Mouse (Mus musculus) lung, postnatal 14 days (tissue): Measurements from ENCODE around the gene Cdh1.
"Not testable (repeated sequence)": the region's sequence is repeated elsewhere in the genome, so short reads cannot be mapped to it uniquely, and the experiment has no call there.

ENCODE experiments used
- DNase-seq: peaks from one replicate; pipeline ENCODE4 v3.0.0; 2021

Gene Cdh1

DNA sequence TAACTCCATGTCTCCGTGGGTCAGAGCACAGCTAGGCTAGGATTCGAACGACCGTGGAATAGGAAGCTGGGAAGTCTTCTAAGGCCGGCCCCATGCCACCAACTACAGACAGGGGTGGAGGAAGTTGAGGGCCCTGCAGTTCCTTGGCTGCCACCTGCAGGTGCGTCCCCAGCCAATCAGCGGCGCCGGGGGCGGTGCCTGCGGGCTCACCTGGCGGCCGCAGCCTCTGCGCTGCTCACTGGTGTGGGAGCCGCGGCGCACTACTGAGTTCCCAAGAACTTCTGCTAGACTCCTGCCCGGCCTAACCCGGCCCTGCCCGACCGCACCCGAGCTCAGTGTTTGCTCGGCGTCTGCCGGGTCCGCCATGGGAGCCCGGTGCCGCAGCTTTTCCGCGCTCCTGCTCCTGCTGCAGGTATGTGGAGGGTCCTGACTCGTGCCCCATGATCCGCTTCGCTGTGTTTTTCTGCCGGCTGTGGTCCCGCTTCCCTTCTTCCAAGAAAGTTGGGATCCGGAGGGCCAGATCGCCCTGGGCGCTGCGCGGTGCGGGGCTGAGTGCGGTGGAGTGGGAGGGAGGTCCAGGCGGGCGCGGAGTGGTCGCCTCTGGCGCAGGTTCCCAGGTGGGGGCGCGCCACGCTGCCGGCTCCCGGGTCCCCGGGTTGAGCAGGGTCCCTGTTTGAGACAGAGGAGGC, at the start of gene Cdh1:
Gene Cdh1 (plus strand): TSS at position 221 of the 689 bp plus-strand sequence.
- peak; percentile 85 for DNase-seq

- DNase-seq = no peak
Observed at GRCm38 (mm10) chr8:106554011-106554410, 49.1 kb upstream of the Cdh1 start.

GRCm38 (mm10) chr8:106556068-106556645, 47.0 kb upstream of the Cdh1 start:
- no peak for DNase-seq

DNA sequence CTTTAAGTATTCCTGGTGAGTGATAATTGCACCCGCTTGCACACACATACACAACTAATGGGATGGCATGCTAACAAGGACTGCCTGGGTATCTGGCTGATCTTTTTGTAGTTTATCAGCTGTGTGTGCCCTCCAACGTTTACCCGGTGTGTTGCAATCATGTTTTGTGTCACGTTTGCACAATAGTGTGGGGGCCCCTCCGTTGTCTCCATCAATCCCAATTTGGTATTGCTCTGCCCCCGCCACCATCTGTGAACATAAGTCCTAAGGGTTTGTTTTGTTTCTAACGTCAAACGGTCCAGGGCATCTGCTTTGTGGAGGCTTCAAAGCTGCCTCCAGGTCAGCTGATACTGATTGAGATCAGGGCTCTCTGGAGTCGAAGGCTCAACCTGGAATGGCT, 43.3 kb upstream of the Cdh1 start:
- no peak for DNase-seq

DNA sequence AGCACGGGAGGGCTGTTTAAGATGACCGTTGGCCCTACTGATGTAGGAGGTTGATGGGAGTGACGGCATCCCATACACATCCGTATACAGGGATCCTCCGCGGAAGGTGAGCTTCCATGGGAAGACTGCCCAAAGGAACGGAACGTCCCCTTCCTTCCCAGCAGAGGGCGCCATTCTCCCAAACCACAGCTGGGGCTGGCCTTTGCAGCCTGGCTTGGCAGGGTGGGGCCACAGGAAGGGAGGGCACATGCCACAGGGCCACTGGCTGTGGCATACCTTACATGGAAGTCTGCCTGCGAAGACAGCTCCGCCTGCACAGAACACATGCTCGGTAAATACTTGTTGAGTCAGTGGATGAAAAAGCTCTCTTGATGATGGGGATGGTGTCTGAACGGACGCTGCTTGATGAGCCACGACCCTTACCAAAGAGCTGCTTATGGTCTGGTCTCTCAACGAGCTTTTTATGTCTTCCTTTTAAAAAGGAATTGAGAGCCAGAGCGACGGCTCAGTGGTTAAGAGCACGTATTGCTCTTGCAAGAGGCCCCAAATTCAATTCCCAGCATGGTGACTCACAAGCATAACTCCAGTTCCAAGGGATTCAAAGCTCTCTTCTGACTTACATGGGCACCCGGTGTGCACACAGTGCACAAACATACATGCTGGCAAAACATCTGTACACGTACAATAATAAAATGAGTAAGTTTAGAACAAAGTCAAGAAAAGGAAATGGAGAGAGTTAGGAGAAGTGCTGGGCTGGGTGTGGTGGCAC, 41.9 kb upstream of the Cdh1 start:
- peak; percentile 84 for DNase-seq

DNA sequence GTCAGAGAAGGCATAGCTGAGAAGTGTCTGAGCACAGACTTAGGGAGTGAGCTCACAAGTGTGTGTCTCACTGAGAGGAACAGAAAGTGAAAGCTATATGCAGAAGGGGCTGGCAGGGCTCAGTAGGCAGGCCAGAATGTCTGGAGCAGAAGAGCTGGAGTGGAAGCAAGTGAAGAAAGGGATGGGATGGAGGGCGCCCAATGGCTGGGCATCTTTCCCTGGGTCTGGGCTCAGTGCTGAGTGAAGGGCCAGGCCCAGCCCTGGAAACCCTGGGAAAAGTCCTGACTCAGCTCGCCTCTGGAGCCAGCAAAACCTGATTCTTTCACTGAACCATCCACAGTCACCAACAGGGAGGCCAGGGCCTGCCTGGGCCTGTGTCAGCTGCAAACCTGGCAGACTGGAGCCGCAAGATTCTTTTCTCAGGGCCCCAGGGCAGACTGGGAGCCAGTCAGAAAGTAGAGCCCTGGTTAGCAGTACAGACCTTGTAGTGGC, 39.4 kb upstream of the Cdh1 start:
- DNase-seq = no peak

GRCm38 (mm10) chr8:106569006-106569405, 34.1 kb upstream of the Cdh1 start:
- DNase-seq = no peak

GRCm38 (mm10) chr8:106570386-106570785, 32.8 kb upstream of the Cdh1 start:
- no peak for DNase-seq

- no peak for DNase-seq
Observed at GRCm38 (mm10) chr8:106571551-106572172, 31.5 kb upstream of the Cdh1 start.

- DNase-seq = not testable (repeated sequence)
Observed at GRCm38 (mm10) chr8:106572175-106572574, 31.0 kb upstream of the Cdh1 start.

GRCm38 (mm10) chr8:106573168-106573567, 30.0 kb upstream of the Cdh1 start, which contains the start of gene Gm10073:
Gene Gm10073, minus strand, starts transcription at chr8:106573461.
- not testable (repeated sequence) for DNase-seq

DNA sequence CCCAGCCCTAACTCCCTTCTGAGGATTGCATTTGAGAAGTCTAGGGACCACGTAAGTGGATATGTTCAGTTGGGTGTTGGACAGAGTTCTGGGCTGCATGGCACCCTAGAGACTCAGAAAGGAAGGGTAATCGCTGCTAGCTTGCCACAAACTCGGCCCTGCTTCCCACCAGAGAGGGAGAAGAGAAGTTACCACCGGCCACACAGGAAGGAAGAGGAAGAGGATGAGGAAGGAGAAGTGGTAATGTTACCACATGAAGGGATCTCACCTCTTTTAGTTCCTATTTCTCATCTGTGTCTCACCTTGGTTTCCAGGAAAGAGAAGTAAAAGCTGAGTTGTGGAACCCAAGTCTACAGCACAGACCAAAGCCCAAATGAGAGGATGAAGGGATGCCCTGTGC, 28.9 kb upstream of the Cdh1 start:
- DNase-seq = no peak

- peak; percentile 18 for DNase-seq
Observed at GRCm38 (mm10) chr8:106576849-106577555, 26.1 kb upstream of the Cdh1 start.

GRCm38 (mm10) chr8:106579510-106579909, 23.6 kb upstream of the Cdh1 start:
- DNase-seq = no peak

- no peak for DNase-seq
Observed at GRCm38 (mm10) chr8:106581344-106582088, 21.6 kb upstream of the Cdh1 start.

DNA sequence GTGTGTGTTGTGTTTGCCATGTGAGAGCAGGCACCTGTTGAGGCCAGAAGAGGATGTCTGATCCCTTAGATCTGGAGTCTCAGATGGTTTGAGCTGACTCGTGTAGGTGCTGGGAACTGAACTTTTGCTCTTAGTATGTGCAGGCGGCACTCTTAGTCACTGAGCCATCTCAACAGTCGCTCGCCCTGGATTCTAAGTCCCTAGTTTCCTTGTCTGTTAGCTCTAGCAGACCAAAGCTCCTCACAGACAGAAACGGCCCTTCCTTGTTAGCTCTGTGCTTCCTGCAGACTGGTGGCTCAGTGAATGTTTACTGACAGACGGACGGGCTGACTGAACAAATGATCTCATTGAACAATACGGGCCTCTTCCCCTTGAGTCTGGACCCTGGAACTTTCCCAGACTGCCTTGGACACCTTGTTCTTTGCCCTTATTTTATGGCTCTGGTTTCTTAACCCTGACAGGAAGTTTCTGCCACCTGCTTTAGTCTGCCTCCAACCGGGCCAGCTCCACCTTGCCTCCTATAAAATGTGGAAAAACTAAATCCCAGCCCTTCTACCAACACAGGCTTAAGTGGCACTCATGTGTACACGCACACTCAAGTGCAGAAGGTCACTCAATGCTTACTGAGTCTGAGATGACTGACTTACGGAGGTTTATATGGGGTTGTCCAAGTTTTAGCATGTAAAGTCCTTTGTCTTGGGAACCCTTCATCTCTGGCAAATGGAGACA, 18.0 kb upstream of the Cdh1 start:
- no peak for DNase-seq

GRCm38 (mm10) chr8:106585671-106586037, 17.5 kb upstream of the Cdh1 start:
- DNase-seq = no peak

DNA sequence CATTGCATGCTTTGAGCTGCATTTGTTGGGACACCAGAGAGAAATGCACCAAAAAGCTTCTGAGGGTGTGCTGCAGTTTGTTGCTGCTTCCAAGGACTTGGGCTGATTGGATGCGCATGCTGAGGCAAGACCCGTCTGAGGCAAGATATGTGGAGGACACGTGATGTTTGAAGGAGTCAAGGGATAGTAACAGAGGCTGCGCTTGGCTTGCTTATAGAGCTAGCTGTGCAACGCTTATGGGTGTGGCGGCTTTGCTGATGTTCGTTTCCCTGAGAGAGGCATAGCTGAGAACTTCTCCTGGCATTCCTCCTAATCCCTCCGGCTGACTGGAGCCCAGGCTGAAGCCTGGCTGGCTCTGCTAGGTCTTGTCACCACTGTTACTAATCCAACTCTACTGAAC, 16.3 kb upstream of the Cdh1 start:
- DNase-seq = no peak

GRCm38 (mm10) chr8:106588443-106589431, 14.4 kb upstream of the Cdh1 start:
- no peak for DNase-seq

DNA sequence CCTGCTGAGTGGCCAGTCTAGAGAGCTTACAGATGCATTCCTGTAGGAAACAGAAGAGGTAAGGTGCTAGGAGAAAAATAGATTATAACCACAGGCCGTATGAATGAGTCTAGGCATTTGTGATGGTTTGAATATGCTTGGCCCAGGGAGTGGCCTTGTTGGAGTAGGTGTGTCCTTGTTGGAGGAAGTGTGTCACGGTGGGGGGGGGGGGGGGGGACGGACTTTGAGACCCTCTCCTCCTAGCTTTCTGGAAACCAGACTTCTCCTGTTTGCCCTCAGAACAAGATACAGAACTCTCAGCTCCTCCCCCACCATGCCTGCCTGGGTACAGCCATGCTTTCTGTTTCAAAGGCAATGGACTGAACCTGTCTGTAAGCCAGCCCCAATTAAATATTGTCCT, 10.7 kb upstream of the Cdh1 start:
- DNase-seq = no peak
